Comparison of ENCODE assay signal across 9 mouse cellular contexts in genomic region chr17:84061621-84062020, GRCm38 (mm10).
DNase-seq lines count a peak whose midpoint lies in the region; ATAC-seq and TF ChIP-seq lines count a peak whose summit lies in the region.
"Had no signal": no experiment of that assay in that cellular context is flagged by ENCODE, and none has a peak within 500 bp of the region (broad histone marks: within the 10 kb centered on the region; RNA-seq: fewer than 3 reads in every experiment).

No protein-coding gene starts in this region.

- TF ChIP-seq EP300 in MEL (IDR thresholded peaks at IDR 0.05; ENCODE audit: low read depth in 1 of 2, low read length in 2 of 2): peak; percentile 78 to 83

- DNase-seq in MEL (ENCODE audit: low read depth, low spot score): peak; percentile 95
- no peak for DNase-seq in cerebellum, postnatal 4 days (ENCODE audit: low spot score in 2 of 2)
- DNase-seq in adipocyte (ENCODE audit: low spot score): no peak
- no peak for DNase-seq in cerebellum, adult 8-10 months

- H3K9ac ChIP-seq in heart, embryonic 15.5 days: no peak overlapping the region
- H3K9ac ChIP-seq in heart, embryonic 11.5 days (ENCODE audit: low read depth, low read length): no peak overlapping the region
- no peak overlapping the region for H3K9ac ChIP-seq in MEL (ENCODE audit: control insufficient read depth, low read depth, low read length, poor library complexity, severe bottlenecking)
- no peak overlapping the region for H3K9ac ChIP-seq in intestine, embryonic 16.5 days (ENCODE audit: low read depth, low read length)

- TF ChIP-seq CTCF in MEL (IDR thresholded peaks at IDR 0.05 in 2 of 3, conservative IDR thresholded peaks at IDR 0.05 in 1 of 3; ENCODE audit: control insufficient read depth in 1 of 3, insufficient read depth in 1 of 3, low read depth in 2 of 3, low read length in 3 of 3, poor library complexity in 1 of 3, severe bottlenecking in 1 of 3): peak in 1 of 3 experiments; percentile 15; a peak in 1 of 6 replicates

- H3K4me1 ChIP-seq in heart, embryonic 15.5 days (replicated peaks): peaks cover 28% of the 10 kb centered on the region
- H3K4me1 ChIP-seq in heart, embryonic 11.5 days (ENCODE audit: control insufficient read depth, insufficient read depth, low read length): peaks cover 17% of the 10 kb centered on the region
- peaks cover 0 to 9% of the 10 kb centered on the region in 2 experiments; a peak in 2 of 4 replicates for H3K4me1 ChIP-seq in MEL (ENCODE audit: control insufficient read depth in 1 of 2, insufficient read depth in 2 of 2, low read length in 2 of 2)
- H3K4me1 ChIP-seq in intestine, embryonic 16.5 days (ENCODE audit: control insufficient read depth, insufficient read depth, low read length): peaks cover 3% of the 10 kb centered on the region; the same call in 1 of the 2 replicates

- H3K36me3 ChIP-seq in heart, embryonic 15.5 days: no peaks in the 10 kb centered on the region
- no peaks in the 10 kb centered on the region for H3K36me3 ChIP-seq in heart, embryonic 11.5 days (ENCODE audit: control insufficient read depth, insufficient read depth, low read length)
- H3K36me3 ChIP-seq in MEL (ENCODE audit: control insufficient read depth in 1 of 2, insufficient read depth in 2 of 2, low read length in 2 of 2): no peaks in the 10 kb centered on the region
- no peaks in the 10 kb centered on the region for H3K36me3 ChIP-seq in intestine, embryonic 16.5 days (ENCODE audit: control insufficient read depth, insufficient read depth, low read length)

- H3K4me2 ChIP-seq in heart, embryonic 15.5 days: no peak overlapping the region
- no peak overlapping the region for H3K4me2 ChIP-seq in heart, embryonic 11.5 days
- H3K4me2 ChIP-seq in intestine, embryonic 16.5 days (ENCODE audit: low read depth, low read length): no peak overlapping the region

- no peak overlapping the region for H3K27ac ChIP-seq in heart, embryonic 15.5 days
- no peak overlapping the region for H3K27ac ChIP-seq in heart, embryonic 11.5 days (ENCODE audit: low read depth, low read length)
- H3K27ac ChIP-seq in MEL (ENCODE audit: control insufficient read depth, low read depth, low read length): no peak overlapping the region
- no peak overlapping the region for H3K27ac ChIP-seq in intestine, embryonic 16.5 days (ENCODE audit: low read length)

- H3K79me2 ChIP-seq in MEL (ENCODE audit: control insufficient read depth, insufficient read depth, low read length, poor library complexity): no peaks in the 10 kb centered on the region

- no peak for TF ChIP-seq POLR2A in MEL (IDR thresholded peaks at IDR 0.05; ENCODE audit: control insufficient read depth in 1 of 2, insufficient read depth in 1 of 2, low read depth in 1 of 2, low read length in 2 of 2, poor library complexity in 1 of 2)

- no peak overlapping the region for H3K4me3 ChIP-seq in heart, embryonic 15.5 days
- H3K4me3 ChIP-seq in heart, embryonic 11.5 days (ENCODE audit: low read depth, low read length): no peak overlapping the region
- no peak overlapping the region for H3K4me3 ChIP-seq in MEL (ENCODE audit: control insufficient read depth in 1 of 2, insufficient read depth in 1 of 2, low read depth in 2 of 2, low read length in 2 of 2)
- H3K4me3 ChIP-seq in intestine, embryonic 16.5 days (ENCODE audit: low read length): no peak overlapping the region
- H3K4me3 ChIP-seq: myocyte had no signal

- TF ChIP-seq RAD21 in MEL (IDR thresholded peaks at IDR 0.05; ENCODE audit: low read depth, low read length): peak; percentile 32

- ATAC-seq in heart, embryonic 15.5 days (replicated peaks; ENCODE audit: insufficient number of reproducible peaks, insufficient read depth, low FRiP score, low read depth): 0 out of 2 replicates have a peak, but pooled peaks have one; percentile 28
- ATAC-seq in heart, embryonic 11.5 days (replicated peaks; ENCODE audit: insufficient number of reproducible peaks, low FRiP score, low TSS enrichment): no peak
- peak; percentile 52; the same call in 1 of the 2 replicates for ATAC-seq in intestine, embryonic 16.5 days
- ATAC-seq in megakaryocyte-erythroid progenitor cell, adult 5-6 weeks (replicated peaks; ENCODE audit: low FRiP score, low TSS enrichment, poor library complexity, severe bottlenecking): peak; percentile 89

- WGBS in heart, embryonic 15.5 days: 40% methylated on average over 6 of the region's 6 CpGs
- 61% methylated on average over 6 of the region's 6 CpGs for WGBS in heart, embryonic 11.5 days (ENCODE audit: insufficient replicate concordance)
- WGBS in intestine, embryonic 16.5 days: 59% methylated on average over 6 of the region's 6 CpGs

- no peaks in the 10 kb centered on the region for H3K27me3 ChIP-seq in heart, embryonic 15.5 days
- no peaks in the 10 kb centered on the region for H3K27me3 ChIP-seq in heart, embryonic 11.5 days (ENCODE audit: control insufficient read depth, insufficient read depth, low read length)
- H3K27me3 ChIP-seq in MEL (ENCODE audit: control insufficient read depth in 1 of 2, insufficient read depth in 2 of 2, low read length in 2 of 2): no peaks in the 10 kb centered on the region; a peak in 2 of 4 replicates
- no peaks in the 10 kb centered on the region for H3K27me3 ChIP-seq in intestine, embryonic 16.5 days (replicated peaks; ENCODE audit: control insufficient read depth, insufficient read depth, low read length)

- H3K9me3 ChIP-seq in heart, embryonic 15.5 days (replicated peaks): no peaks in the 10 kb centered on the region
- no peaks in the 10 kb centered on the region for H3K9me3 ChIP-seq in heart, embryonic 11.5 days (replicated peaks; ENCODE audit: control insufficient read depth, low read length)
- H3K9me3 ChIP-seq in MEL (replicated peaks; ENCODE audit: insufficient read depth, low read length): no peaks in the 10 kb centered on the region
- no peaks in the 10 kb centered on the region for H3K9me3 ChIP-seq in intestine, embryonic 16.5 days (ENCODE audit: control insufficient read depth, low read length)

TF ChIP-seq in MEL, 35 proteins besides CTCF, POLR2A, EP300 and RAD21:
- TF ChIP-seq ZKSCAN1 (IDR thresholded peaks at IDR 0.05; ENCODE audit: low read depth, low read length): no peak
- peak; percentile 80 for TF ChIP-seq SIN3A (IDR thresholded peaks at IDR 0.05; ENCODE audit: low read length)
- no peak for TF ChIP-seq TBP (IDR thresholded peaks at IDR 0.05; ENCODE audit: low read depth, low read length)
- no peak for TF ChIP-seq USF2 (IDR thresholded peaks at IDR 0.05; ENCODE audit: borderline replicate concordance in 1 of 2, insufficient read depth in 1 of 2, low read depth in 1 of 2, low read length in 2 of 2)
- no peak for TF ChIP-seq JUND (IDR thresholded peaks at IDR 0.05; ENCODE audit: low read depth, low read length)
- TF ChIP-seq NRF1 (IDR thresholded peaks at IDR 0.05; ENCODE audit: insufficient read depth, low read depth, low read length, poor library complexity, severe bottlenecking): no peak
- 0 out of 2 replicates have a peak, but pooled peaks have one; percentile 15 for TF ChIP-seq ELF1 (IDR thresholded peaks at IDR 0.05; ENCODE audit: low read depth, low read length)
- TF ChIP-seq HCFC1 (IDR thresholded peaks at IDR 0.05; ENCODE audit: low read depth, low read length): no peak
- no peak for TF ChIP-seq MEF2A (IDR thresholded peaks at IDR 0.05; ENCODE audit: extremely low read depth, insufficient replicate concordance, low read depth, low read length, poor library complexity, severe bottlenecking)
- TF ChIP-seq TAL1 (IDR thresholded peaks at IDR 0.05; ENCODE audit: low read length): peak; percentile 44
- TF ChIP-seq ZMIZ1 (IDR thresholded peaks at IDR 0.05; ENCODE audit: low read depth, low read length): no peak
- peak; percentile 99 for TF ChIP-seq ETS1 (IDR thresholded peaks at IDR 0.05; ENCODE audit: low read depth, low read length)
- TF ChIP-seq MAZ (IDR thresholded peaks at IDR 0.05; ENCODE audit: low read depth, low read length): no peak
- peak; percentile 68 for TF ChIP-seq TCF12 (IDR thresholded peaks at IDR 0.05; ENCODE audit: low read depth, low read length)
- TF ChIP-seq KAT2A (conservative IDR thresholded peaks at IDR 0.05; ENCODE audit: low read depth, low read length): 0 out of 2 replicates have a peak, but pooled peaks have one; percentile 23
- no peak for TF ChIP-seq MAFK (IDR thresholded peaks at IDR 0.05; ENCODE audit: borderline replicate concordance, low read depth, low read length)
- peak; percentile 70 for TF ChIP-seq RCOR1 (IDR thresholded peaks at IDR 0.05; ENCODE audit: low read depth, low read length)
- TF ChIP-seq POLR2AphosphoS2 (IDR thresholded peaks at IDR 0.05; ENCODE audit: low read length): no peak
- peak; percentile 73 for TF ChIP-seq GATA1 (IDR thresholded peaks at IDR 0.05; ENCODE audit: low read depth, low read length)
- TF ChIP-seq SMC3 (IDR thresholded peaks at IDR 0.05; ENCODE audit: low read depth, low read length): peak; percentile 32
- TF ChIP-seq ZC3H11A (IDR thresholded peaks at IDR 0.05; ENCODE audit: low read depth, low read length): no peak
- no peak for TF ChIP-seq POLR2AphosphoS5 (IDR thresholded peaks at IDR 0.05; ENCODE audit: borderline replicate concordance, low read depth, low read length)
- no peak for TF ChIP-seq GABPA (IDR thresholded peaks at IDR 0.05; ENCODE audit: low read depth, low read length)
- no peak for TF ChIP-seq CHD1 (IDR thresholded peaks at IDR 0.05; ENCODE audit: low read depth, low read length)
- peak; percentile 54 for TF ChIP-seq USF1 (IDR thresholded peaks at IDR 0.05; ENCODE audit: low read depth, low read length)
- TF ChIP-seq BHLHE40 (IDR thresholded peaks at IDR 0.05; ENCODE audit: borderline replicate concordance, low read depth, low read length): peak; percentile 66
- TF ChIP-seq MXI1 (IDR thresholded peaks at IDR 0.05; ENCODE audit: low read depth, low read length): peak; percentile 69
- peak; percentile 69; the same call in 1 of the 2 replicates for TF ChIP-seq MAX (IDR thresholded peaks at IDR 0.05; ENCODE audit: low read length)
- TF ChIP-seq UBTF (IDR thresholded peaks at IDR 0.05; ENCODE audit: borderline replicate concordance, insufficient read depth, low read depth, low read length): no peak
- TF ChIP-seq MYB (IDR thresholded peaks at IDR 0.05; ENCODE audit: low read depth, low read length): no peak
- TF ChIP-seq NELFE (IDR thresholded peaks at IDR 0.05; ENCODE audit: low read depth, low read length): no peak
- no peak for TF ChIP-seq CHD2 (IDR thresholded peaks at IDR 0.05; ENCODE audit: low read length)
- no peak for TF ChIP-seq ZNF384 (IDR thresholded peaks at IDR 0.05; ENCODE audit: low read depth, low read length)
- peak; percentile 61; the same call in 1 of the 2 replicates for TF ChIP-seq MYC (IDR thresholded peaks at IDR 0.05; ENCODE audit: low read depth, low read length)
- no peak for TF ChIP-seq E2F4 (IDR thresholded peaks at IDR 0.05; ENCODE audit: borderline replicate concordance, low read depth, low read length)
